Mouse (Mus musculus): ENCODE data around the gene Il4i1.

Il4i1 gene

DNA sequence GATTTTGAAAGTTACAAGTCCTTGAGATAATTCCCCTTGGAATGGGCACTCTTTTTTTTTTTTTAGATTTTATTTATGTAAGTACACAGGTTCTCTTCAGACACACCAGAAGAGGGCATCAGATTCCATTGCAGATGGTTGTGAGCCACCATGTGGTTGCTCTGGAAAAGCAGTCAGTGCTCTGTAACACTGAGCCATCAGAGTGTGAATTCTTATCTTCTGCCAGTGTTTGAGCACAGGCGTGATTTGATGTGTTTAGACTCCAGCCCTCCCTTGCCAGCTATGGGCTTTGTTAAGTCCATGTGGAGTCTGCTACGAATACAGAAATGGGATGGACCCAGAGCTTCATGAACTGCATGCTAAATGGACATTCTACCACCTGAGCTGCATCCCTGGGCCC lies 2.0 kb downstream of the Il4i1 start:
- intact Hi-C loops (cut with DNase I), result no loop called here

DNA sequence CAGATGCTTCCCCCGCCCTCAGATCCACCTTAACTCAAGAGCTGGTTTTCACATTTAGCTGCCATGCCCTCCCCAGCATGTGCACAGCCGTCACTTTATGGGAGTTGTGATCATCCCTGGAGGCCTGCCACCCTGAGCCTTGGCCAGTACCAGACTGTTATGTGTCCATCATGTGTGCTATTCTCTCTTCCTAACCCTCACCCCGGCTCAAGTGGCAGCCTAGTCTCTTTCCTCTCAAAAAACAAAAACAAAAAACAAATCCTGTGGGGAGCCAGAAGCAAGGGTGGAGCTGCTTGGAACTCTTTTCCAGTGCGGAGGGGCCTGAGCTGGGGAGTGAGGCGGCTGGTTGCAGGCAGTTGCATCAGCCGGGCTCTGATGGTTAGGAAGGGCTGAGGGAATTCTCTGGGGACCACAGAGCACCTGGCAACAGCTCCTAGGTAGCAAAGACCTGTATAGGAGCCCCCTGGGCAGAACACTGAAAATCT lies 2.6 kb downstream of the Il4i1 start:
- intact Hi-C loops (cut with DNase I), result no loop called here

DNA sequence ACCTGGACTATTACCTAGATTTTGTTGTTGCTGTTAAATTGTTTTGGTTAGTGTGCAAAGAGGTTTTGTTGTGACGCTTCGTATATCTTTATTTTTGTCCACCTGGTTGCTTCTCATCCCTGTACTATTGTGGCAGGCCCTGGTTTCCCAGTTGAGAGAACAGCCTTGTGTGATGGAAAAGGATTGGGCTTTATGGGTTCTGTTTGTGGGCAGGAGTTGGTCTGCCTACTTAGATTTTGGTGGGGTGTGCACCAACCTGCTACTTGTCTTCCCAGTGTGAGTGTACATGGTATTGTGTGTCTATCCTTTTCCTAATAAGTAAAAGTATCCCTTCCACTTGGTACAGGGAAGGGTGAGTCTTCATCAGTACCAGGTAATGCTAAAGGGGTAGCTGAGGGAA lies 3.2 kb downstream of the Il4i1 start:
- intact Hi-C loops (cut with DNase I), result no loop called here

DNA sequence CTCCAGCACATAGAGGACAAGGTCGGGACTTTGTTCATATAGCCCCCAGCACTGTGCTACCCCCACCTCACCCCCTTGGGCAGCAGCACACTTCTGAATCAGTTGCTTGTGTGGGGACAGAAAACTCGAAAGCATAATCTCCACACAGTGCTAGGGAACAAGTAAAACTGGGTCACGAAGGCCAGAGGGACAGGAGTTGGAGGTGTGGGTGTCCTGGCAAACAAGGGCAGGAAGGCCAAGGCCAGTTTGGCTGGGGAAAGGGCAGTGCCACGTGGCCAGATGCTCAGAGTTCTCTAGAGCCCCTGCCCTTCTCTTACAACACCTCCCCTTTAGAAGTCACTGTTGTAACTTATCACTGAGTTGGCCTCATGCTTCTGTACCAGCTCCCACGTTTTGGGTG lies 3.7 kb downstream of the Il4i1 start:
- intact Hi-C loops (cut with DNase I), result no loop called here

DNA sequence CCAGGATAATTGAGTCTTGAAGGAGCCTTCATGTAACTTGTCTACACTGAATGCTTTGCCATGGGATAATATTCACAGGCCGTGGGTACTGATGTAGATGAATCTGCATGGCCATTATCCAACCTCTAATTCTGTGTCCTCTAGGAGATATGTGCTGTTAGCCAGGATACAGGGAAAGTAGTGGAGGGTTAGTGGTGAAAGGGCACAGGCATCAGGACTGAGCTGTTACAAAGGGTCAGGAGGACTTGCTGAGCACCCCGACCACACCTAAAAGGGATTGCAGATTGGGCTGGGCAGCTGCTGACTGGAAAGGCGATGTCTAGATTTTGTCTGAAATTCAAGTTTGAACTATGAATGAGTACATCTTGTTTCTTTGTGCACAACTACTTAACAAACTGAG lies 4.3 kb downstream of the Il4i1 start:
- intact Hi-C loops (cut with DNase I), result no loop called here

DNA sequence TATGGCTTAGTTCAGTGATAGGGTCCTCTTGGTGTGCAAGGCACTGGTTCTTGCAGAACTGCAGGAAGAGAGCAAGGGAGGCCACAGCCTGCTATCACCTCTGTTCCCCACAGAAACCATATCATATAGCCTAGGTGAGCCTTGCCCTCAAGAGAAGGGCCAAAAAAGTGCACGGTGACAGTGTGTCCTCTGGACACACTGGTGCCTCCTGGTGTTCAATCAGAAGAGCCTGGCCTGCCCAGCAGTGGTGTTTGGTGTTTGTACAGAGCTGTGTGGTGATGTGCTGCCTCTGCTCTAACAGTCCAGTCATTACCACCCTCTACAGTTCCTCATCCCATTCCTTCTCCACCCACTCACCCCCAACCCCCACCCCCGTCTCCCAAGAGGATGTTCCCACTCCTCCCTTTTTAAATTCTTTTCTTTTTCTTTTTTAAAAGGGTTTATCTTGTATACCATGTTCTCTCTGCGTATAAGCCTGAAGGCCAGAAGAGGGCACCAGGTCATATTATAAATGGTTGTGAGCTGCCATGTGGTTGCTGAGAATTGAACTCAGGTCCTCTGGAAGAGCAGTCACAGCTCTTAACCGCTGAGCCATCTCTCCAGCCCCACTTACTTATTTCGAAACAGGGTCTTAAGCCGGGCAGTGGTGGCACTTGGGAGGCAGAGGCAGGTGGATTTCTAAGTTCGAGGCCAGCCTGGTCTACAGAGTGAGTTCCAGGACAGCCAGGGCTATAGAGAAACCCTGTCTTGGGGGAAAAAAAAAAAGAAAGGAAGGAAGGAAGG lies 5.7 kb downstream of the Il4i1 start:
- intact Hi-C loops (cut with DNase I), result no loop called here

DNA sequence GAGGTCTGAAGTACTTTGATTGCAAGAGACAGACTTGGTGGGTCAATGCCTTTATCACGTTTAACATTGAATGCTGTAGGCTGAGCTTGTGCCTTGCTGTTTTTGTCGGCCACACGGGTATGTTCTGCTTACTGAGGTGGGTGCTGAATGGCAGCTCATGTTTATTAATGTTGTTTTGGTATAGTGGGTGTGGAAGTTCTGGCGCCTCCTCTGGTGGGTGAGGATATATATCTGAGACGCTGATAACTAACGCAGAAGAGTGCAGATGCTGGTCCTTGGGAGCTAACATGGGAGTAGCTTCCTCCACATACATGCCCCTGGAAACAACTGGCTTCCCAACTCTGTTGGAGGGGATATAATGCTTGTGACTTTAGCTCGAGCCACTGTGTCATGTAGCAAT lies 7.2 kb downstream of the Il4i1 start:
- intact Hi-C loops (cut with DNase I), result no loop called here

DNA sequence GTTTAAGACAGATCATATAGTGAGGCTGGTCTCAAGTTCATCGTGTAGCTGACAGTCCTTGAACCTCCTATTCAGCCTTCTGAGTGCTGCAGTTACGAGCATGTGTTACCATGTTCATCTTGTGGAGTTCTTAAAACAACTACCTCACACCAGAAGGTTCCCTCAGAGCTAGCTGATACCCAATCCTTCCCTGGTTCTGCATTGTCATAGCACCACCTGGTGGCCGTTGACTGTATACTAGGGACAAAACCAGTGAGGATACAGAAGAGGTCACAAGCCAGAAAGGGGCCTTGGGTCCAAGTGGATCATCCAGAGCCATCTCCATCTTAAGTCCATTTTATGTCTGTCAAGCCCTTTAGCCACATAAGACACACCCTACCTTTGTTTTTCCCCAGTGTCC lies 8.7 kb downstream of the Il4i1 start:
- intact Hi-C loops (cut with DNase I), result loop anchor here (2.0 kb wide), 1 partner anchor 100 kb away; no protein-coding TSS in a partner anchor

DNA sequence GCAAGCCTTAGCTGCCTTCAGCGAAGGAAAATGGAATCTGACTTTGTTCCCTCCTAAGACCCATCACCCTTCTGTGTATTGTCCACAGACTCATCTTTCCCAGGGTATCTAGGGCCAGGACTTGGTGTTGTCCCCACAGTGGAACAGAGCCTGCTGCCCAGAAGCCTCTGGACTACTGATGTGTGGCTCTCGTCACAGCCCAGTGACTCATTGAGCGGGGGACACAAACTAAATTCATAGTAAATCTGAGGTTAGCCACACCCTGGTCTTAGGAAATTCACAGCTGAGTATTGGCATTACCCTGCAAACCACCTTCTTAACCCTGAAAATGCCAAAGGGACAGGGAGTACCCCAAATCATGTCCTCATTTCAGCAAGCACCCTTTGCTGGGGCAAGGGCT lies 10.6 kb downstream of the Il4i1 start:
- intact Hi-C loops (cut with DNase I), result no loop called here

DNA sequence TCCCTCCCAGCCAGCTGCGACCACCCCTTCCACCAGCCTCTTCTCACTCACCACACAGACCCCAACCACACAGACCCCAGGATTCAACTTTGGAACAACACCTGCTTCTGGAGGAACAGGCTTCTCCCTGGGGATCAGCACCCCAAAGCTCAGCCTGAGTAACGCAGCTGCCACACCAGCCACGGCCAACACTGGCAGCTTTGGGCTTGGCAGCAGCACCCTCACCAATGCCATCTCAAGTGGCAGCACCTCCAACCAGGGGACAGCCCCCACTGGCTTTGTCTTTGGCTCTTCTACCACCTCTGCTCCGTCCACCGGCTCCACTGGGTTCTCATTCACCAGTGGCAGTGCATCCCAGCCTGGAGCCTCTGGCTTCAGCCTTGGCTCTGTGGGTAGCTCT lies 12.5 kb downstream of the Il4i1 start:
- intact Hi-C loops (cut with DNase I), result no loop called here

DNA sequence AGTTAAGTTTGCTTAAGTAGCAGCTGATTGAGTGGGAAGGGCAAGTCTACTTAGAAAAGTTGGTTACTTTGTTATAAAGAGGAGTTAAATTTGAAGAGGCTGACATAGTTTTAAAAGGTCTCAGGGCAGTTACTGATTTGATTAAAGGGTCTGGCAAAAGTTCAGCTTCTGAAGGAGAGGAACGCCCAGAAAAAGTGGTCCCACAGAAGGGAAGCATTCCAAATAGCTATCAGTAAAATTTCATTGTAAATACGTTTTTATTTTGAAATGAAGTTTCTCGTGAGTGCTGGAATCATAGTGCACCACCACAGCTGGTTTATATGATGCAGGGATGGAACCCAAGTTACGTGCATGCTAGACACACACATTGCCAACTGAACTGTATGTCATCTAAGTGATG lies 16.6 kb downstream of the Il4i1 start:
- intact Hi-C loops (cut with DNase I), result no loop called here

DNA sequence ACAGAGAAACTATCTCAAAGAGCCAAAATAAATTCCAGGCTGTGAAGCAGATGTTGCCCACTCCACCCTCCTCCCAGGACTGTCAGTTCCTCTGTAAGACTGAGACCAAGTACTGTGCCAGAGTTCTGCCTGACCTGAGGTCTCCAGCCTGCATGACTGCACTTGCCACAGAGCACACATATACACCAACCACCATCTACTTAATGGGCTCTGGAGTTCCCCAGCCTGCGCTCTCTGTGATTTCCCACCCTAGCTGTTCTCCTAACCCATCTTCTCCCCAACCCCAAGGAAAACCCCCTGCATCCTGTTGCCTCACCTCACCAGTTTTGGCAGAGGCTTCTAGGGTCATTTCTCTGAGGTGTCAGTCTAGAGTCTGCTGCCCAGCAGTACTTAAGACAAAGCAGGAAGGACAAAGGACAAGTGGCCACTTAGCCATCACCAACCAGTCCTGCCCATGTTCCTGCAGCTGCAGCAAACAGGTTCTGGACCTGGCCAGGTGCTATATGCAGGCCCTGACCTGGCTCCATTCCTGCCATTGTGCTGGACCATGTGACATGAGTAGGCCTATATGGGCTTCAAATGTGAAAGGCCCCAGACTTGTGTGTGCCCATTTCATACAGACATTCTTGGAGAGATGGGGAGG lies 19.3 kb downstream of the Il4i1 start:
- intact Hi-C loops (cut with DNase I), result no loop called here

DNA sequence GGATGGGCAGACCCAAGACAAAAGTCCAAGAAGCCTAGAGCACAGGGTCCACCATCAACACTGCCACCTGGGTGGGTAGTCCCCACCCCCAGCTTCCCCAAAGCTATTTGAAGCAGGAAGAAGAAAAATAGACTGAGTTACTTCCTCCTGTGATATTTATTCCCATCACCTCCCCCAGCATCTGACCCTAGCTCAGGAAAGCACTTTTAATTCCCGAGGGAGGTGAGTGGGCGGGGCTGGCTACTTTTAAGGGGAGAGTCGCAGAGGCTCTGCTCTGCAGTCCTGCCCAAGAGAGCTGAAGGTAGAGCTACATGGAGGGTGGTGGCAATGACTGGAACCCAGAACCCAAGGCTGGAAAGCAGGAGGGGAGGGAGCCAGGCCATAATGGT lies 19.8 kb downstream of the Il4i1 start:
- intact Hi-C loops (cut with DNase I), result no loop called here

DNA sequence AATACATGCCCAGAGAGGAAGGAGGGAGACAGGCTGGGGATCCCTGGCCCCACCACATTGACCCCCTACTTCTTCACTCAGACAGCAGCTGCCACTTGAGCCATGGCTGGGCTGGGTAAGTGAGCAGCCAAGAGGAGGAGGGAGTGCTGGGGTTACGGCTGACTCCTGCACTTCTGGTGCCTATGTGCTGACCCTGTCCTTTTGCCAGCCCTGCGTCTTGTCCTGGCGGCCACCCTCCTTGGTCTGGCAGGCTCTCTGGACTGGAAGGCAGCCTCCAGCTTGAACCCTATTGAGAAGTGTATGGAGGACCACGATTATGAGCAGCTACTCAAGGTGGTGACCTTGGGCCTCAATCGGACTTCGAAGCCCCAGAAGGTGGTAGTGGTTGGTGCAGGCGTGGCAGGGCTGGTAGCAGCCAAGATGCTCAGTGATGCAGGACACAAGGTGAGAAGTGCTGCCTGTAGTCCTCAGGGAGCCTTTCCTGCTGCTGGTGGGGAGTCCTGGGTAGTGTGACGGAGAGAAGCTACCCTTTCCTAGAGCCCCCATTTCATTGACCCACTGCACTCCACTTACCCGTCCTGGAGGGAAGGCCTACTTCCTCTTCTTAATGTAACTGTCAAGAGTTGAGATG lies 20.4 kb downstream of the Il4i1 start:
- intact Hi-C loops (cut with DNase I), result no loop called here

DNA sequence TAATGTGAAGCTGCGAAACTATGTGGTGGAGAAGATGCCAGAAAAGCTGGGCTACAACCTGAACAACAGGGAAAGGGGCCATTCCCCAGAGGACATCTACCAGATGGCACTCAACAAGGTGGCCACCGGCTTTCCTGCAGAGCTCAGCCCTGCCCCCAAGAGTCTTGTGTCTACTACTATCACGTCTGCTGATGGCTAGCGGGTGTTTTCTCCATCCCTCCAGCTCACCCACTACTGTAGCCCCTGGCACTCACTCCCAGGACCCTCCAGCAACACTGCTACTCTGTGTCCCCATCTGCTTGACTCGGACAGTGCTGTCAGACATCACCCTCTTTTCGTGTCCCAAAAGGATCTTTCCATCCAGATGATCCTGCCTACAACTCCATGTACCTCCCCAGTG lies 21.9 kb downstream of the Il4i1 start:
- intact Hi-C loops (cut with DNase I), result no loop called here

DNA sequence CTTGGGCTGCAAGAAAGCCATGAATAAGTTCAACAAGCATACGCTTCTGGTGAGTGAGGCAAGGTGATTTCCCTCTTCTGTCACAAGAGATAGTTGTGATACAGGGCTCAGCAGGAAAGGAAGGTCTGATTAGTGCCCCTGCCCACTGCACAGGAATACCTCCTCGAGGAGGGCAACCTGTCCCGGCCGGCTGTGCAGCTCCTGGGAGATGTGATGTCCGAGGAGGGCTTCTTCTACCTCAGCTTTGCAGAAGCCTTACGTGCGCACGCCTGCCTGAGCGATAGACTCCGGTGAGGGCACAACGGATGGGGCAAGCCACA lies 22.9 kb downstream of the Il4i1 start:
- intact Hi-C loops (cut with DNase I), result no loop called here

DNA sequence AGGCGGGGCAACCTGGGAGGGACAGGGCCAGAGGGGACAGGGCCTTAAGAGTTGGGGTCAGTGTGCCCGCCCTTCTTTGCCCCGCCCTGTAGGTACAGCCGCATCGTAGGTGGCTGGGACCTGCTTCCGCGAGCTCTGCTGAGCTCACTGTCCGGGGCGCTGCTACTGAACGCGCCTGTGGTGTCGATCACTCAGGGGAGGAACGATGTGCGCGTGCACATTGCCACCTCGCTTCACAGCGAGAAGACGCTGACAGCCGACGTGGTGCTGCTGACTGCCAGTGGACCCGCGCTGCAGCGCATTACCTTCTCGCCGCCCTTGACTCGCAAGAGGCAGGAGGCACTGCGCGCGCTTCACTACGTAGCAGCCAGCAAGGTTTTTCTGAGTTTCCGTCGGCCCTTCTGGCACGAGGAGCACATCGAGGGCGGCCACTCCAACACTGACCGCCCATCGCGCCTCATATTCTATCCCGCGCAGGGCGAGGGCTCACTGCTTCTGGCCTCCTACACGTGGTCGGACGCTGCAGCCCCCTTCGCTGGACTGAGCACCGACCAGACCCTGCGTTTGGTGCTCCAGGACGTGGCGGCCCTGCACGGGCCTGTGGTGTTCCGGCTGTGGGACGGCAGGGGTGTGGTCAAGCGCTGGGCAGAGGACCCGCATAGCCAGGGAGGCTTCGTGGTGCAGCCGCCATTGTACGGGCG lies 23.5 kb downstream of the Il4i1 start:
- intact Hi-C loops (cut with DNase I), result no loop called here

DNA sequence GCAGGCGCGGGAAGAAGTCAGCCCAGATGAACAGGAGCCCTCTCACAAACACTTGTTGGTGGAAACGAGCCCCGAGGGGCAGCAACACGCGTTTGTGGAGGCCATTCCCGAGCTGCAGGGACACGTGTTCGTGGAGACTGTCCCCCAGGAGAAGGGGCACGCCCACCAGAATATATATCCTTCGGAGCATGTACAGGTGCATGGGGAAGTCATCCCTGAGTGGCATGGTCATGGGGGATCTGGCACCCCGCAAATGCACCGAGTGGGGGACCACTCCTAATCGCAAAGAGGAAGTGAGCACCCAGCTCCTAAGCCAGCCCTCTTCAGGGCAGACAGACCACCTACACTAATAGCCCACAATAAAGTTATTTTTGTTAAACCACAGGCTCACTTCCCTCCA lies 24.2 kb downstream of the Il4i1 start:
- intact Hi-C loops (cut with DNase I), result no loop called here

DNA sequence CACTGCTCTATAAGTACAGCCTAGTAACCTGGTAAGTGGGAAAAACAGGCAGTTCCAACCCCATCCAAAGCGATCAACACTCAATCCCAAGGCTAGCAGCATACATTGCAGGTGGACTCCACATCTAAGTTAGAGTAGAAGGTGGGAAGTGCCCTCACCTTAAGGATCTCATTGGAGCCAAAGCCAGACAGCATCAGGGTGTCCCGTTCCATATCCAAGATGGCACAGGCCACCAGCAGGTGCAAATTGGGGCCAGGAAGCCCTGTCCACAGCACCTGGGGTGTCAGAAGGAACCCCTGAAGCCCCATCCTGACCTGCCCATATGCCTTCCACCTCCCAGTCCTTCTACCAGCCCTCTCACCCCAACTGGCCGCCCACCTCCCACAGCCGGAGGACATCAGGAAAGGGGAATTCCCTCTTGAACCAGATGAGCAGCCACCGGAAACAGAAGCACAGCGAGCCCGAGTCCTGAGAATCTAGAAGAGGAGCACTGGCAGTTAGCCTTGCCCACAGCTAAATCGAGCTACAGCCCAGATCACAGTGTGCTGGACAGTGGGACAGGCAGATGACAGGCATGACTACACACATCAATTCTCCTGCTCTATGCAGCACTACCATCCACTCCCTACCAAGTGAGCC lies 25.8 kb downstream of the Il4i1 start:
- intact Hi-C loops (cut with DNase I), result no loop called here

DNA sequence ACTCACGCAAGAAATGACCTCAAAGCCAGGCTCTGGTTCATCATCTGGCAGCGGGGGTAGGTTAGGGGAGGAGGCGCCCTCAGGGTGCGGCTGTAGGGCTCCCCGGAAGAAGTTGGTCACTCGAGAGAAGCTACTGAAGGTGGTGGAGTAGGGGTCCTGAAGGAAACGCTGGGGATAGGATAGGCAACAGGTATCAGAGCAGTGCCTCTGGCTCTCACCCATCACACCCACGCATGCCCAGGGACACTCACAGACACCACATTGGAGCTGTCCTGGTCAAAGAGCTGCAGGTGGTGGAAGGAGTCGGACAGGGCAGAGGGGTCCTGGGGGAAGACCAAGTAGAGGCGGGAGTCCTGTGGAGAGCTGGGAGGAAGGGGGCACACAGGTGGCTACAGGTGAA lies 28.8 kb downstream of the Il4i1 start:
- intact Hi-C loops (cut with DNase I), result no loop called here

DNA sequence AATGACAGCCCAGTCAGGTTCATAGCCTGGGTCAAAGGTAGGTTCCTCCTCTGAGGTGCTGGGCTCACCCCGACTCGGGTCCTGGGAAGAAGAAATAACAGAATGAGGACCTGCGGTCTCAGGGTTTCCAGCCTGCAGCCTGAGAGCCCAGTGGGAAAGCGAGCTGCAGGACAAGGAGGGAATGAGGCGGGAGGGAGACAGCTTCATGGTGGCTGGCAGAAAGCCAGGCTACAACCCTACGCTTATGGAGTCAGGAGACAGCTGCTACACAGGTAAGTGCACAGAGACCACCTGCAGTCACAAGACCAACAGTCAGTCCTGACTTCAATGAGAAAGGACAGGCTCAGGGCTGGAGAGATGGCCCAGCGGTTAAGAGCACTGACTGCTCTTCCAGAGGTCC lies 30.6 kb downstream of the Il4i1 start:
- intact Hi-C loops (cut with DNase I), result no loop called here

DNA sequence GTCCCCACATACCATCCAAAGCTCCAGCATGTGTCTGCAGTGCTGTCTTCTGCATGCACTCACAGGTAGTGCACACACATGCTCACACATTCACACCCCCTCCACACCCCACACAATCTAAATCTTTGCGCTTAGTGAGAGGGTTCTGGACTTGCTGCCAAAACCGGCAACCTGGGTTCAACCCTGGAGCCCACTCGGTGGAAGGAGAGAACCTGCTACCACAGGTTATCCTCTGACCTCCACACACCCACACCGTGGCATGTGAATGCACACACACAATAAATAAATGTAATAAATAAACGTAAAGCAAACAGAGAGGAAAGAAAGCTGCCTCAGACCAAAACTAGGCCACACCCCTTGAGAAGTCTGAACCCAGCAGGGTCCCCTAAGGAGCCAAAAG lies 31.6 kb downstream of the Il4i1 start:
- intact Hi-C loops (cut with DNase I), result no loop called here

All from adrenal gland (tissue).